Mouse (Mus musculus) embryo, embryonic 11.5 days (tissue): Measurements from ENCODE around the gene Src.
"Not testable (repeated sequence)": the region's sequence is repeated elsewhere in the genome, so short reads cannot be mapped to it uniquely, and the experiment has no call there.

ENCODE experiments used
- DNase-seq: peaks from one replicate; pipeline ENCODE4 v3.0.0-alpha.2; 2012; ENCODE audit warnings: low read depth, low spot score

Src gene

GRCm38 (mm10) chr2:157418206-157418605 is at the start of gene Src:
Gene Src (plus strand): TSS chr2:157418444.
- no peak for DNase-seq

- no peak for DNase-seq
These were observed 46.5 kb upstream of the Src start for GRCm38 (mm10) chr2:157371696-157372095.

- no peak for DNase-seq
These were observed 44.6 kb upstream of the Src start for GRCm38 (mm10) chr2:157373681-157374080.

- DNase-seq: no peak
These were observed 43.2 kb upstream of the Src start for GRCm38 (mm10) chr2:157375051-157375450.

GRCm38 (mm10) chr2:157375794-157376757 is 42.2 kb upstream of the Src start:
- DNase-seq: no peak

GRCm38 (mm10) chr2:157376995-157377394 is 41.2 kb upstream of the Src start:
- DNase-seq: no peak

- DNase-seq: no peak
These were observed 33.4 kb upstream of the Src start for GRCm38 (mm10) chr2:157384836-157385235.

- not testable (repeated sequence) for DNase-seq
These were observed 29.2 kb upstream of the Src start for GRCm38 (mm10) chr2:157388901-157389590.

GRCm38 (mm10) chr2:157389591-157389921 is 28.7 kb upstream of the Src start:
- no peak for DNase-seq

GRCm38 (mm10) chr2:157392331-157392730 is 25.9 kb upstream of the Src start:
- DNase-seq: no peak

- DNase-seq: no peak
These were observed 24.7 kb upstream of the Src start for GRCm38 (mm10) chr2:157393549-157393948.

GRCm38 (mm10) chr2:157394868-157395267 is 23.4 kb upstream of the Src start:
- no peak for DNase-seq

- DNase-seq: no peak
These were observed 22.9 kb upstream of the Src start for GRCm38 (mm10) chr2:157395371-157395770.

- DNase-seq: no peak
These were observed 22.3 kb upstream of the Src start for GRCm38 (mm10) chr2:157395960-157396359.

GRCm38 (mm10) chr2:157397376-157397775 is 20.9 kb upstream of the Src start:
- no peak for DNase-seq

- no peak for DNase-seq
These were observed 19.7 kb upstream of the Src start for GRCm38 (mm10) chr2:157398539-157398938.

GRCm38 (mm10) chr2:157399797-157400196 is 18.4 kb upstream of the Src start:
- no peak for DNase-seq

- DNase-seq: no peak
These were observed 17.8 kb upstream of the Src start for GRCm38 (mm10) chr2:157400491-157400890.

- DNase-seq: no peak
These were observed 17.0 kb upstream of the Src start for GRCm38 (mm10) chr2:157401261-157401660.

GRCm38 (mm10) chr2:157407596-157407995 is 10.6 kb upstream of the Src start:
- DNase-seq: no peak

- DNase-seq: no peak
These were observed 8.3 kb upstream of the Src start for GRCm38 (mm10) chr2:157409793-157410533.

- DNase-seq: no peak
These were observed 7.0 kb upstream of the Src start for GRCm38 (mm10) chr2:157411151-157411693.
